Mouse (Mus musculus): Measurements from ENCODE around the gene Cpvl. TPM values are rescaled to one million over a fixed set of nuclear protein-coding genes. Genes with fewer than 3 reads are reported as not detected.
A peak's percentile ranks its signal among the peaks of the same experiment; 100 is the strongest.

Gene Cpvl
- total RNA-seq, 2 experiments from 2014 or later = 0.24 TPM; not detected in 1

DNA sequence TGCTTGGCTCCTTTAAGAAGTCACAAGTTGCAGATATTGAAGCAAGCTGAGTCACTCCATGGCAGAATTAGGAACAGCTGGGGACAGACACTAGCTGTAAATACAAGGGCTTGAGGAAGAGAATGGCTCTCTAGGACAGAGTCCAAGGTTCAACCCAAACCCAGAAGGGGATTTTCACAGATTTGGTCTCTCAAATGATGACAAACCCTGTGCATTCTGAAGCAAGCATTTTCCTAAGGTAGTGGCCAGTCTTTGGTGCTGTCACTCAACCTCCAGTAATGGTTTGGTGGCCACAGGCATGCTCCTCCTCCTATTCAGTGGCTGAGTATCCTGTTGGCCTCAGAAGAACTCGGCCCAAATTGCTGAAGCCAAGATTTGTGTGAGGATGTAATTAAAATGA, 119.4 kb downstream of the Cpvl start:
- DNase-seq (ENCODE audit: extremely low spot score in 1 of 2, low spot score in 2 of 2) = no peak
- intact Hi-C loops (cut with DNase I) = loop anchor here (5.0 kb wide), 1 partner anchor 42 kb away; no protein-coding TSS in a partner anchor

DNA sequence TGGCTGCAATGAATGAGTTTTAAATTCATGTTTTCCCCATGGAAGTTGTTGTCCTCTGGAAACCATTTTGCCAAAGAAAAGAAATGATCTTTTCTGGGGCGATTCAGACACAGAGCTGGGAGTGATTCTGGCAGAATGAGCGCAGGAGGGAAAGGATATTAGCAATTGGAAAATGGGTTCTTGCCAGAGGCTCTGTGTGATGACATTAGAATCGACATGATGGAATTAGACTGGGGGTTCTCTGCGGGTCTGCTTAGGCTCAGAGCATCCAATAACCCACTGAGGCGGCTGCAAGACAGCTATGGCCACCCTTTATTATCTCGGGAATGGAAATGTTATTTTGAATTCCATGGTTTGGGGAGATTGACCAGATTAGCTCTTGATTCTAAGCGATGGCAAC, 120.6 kb downstream of the Cpvl start:
- DNase-seq (ENCODE audit: extremely low spot score in 1 of 2, low spot score in 2 of 2) = no peak
- intact Hi-C loops (cut with DNase I) = loop anchor here (5.0 kb wide), 1 partner anchor 41 kb away; no protein-coding TSS in a partner anchor

DNA sequence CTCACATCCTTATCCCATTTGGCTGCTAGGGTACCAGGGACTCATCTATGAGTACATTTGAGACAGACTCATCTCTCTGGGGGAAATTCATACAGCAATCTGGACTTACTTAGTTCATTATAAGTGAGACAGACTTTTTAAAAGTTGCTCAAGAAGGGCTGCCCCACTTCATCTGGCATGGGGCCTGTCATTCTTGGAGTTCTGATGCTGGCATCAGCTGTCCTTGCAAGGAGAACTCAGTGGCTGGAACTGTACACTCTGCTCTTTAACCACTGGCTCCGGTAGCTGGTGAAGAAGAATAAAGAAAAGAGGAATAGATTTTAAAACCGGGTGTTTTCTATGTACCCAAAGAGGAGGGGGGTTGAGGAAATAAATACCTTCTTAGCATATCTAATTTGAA, 121.7 kb downstream of the Cpvl start:
- intact Hi-C loops (cut with DNase I) = loop anchor here (5.0 kb wide), 1 partner anchor 39 kb away; no protein-coding TSS in a partner anchor
- DNase-seq (ENCODE audit: extremely low spot score in 1 of 2, low spot score in 2 of 2) = no peak

DNA sequence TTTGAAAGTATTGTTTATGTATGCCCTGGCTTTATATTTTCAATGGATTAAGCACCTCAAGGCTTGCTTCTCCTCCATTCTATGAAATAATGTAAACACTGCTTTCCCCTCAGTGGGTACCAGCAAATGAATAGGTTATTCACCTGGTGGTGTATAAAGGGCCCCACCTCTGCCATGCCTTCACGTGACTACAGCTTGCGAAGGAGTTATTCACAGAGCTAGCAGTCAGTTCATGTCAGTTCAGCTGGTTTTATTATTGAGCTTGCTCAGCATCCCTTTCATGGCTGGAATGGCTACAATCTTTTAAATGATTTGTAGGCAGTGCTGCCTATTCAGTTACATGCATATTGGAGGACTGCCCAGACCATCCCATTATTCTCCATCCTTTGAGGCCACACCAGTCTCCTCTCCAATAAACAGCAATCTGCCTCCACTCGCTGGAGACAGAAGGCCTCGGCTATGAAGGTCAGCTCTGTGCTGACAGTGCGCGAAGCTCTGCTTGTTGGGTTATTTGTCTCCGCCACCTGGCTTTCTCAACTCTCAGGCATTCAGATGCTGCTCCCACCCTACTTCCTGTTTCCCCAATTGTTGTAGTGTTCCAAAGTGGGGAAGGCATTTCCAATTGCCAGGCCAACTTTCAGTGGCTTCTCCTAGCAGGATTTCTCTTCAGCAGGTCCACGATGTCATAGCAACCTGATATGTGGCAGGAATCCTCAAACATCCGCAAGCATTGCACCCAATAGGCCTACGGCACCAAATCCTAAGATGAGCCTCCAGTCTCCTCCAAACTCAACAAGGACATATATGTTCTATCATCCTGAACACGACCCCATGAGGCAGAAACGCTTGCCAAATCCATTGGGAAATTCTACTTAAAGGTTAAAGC, 123.3 kb downstream of the Cpvl start:
- peak in 1 of 2 experiments; percentile 36 for DNase-seq (ENCODE audit: extremely low spot score in 1 of 2, low spot score in 2 of 2)
- intact Hi-C loops (cut with DNase I) = loop anchor here (5.0 kb wide), 1 partner anchor 38 kb away; no protein-coding TSS in a partner anchor

DNA sequence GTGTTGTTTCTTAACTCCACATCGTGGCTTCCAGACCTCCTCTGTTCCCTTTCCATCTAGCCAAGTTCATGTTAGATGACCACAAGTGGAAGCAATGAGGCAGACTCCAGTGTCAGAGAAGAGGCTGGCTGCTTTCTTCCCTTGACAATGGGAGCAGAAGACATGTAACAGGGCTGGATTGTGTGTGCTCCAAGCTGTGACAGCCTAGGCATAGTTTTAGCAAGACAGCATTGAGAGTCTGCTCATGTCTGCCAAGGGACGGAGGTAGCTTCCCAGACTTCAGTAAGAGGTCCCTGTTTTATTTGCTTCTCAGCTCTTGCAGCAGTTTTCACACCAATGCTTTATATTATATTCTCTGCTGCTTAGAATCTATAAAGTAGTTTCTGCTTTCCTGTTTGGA, 124.2 kb downstream of the Cpvl start:
- intact Hi-C loops (cut with DNase I) = no loop called here
- DNase-seq (ENCODE audit: extremely low spot score in 1 of 2, low spot score in 2 of 2) = peak in 1 of 2 experiments; percentile 16

DNA sequence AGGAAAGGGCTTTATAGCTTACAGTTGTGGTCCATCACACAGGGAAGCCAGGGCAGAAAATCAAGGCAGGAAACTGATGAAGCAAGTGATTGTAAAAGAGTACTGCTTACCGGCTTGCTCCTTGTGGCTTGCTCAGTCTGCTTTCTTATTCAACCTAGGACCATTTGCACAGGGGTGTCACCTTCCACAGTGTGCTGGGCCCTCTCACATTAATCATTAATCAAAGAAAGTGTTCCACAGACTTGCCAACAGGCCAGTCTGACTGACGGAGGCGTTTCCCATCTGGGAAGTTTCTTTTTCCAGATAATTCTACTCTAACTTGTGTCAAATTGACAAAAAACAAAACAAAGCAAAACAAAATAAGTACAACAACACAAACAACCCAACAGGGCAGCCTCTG, 124.9 kb downstream of the Cpvl start:
- no peak for DNase-seq (ENCODE audit: extremely low spot score in 1 of 2, low spot score in 2 of 2)
- intact Hi-C loops (cut with DNase I) = no loop called here

DNA sequence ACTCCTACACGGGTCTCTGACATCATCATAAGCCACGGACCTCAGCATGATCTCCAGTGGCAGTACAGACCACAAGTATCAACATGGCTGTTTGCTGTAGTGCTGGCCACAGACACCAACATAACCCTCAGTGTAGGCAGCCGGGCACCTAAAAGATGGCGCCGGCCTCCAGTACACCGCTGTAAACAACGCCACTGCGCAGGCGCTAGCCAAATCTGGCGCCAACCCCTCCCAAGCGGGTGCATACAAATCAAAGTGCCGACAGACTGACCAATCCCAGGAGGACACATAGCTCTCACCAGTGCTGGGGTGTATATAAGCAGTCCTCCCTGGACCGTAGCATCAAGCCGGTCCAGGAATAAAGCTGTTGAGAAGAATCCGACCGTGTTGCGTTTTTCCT, 133.8 kb downstream of the Cpvl start:
- no peak for DNase-seq (ENCODE audit: extremely low spot score in 1 of 2, low spot score in 2 of 2)
- intact Hi-C loops (cut with DNase I) = no loop called here

DNA sequence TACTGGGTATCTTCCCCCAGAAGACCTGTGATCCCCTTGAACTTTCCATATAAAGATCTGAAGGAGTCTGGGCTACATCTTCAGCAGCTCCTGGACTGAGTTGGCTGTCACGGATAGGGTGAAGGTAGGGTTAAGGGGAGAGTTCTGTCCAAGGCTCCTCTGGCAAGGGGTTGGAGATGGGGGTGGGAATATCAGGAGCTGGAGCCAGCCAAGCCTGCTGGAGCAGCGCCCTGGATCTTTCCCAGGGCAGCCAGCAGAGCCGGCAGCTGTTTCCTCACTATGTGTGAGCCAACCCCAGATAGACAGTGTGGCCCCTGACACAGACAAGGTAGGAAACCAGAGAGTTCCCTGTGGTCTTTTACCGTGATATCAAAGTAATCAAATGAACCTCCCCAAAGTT, 153.3 kb downstream of the Cpvl start:
- intact Hi-C loops (cut with DNase I) = no loop called here
- DNase-seq (ENCODE audit: extremely low spot score in 1 of 2, low spot score in 2 of 2) = peak; percentile 20 to 59

Other genes with a start within 250 kb of the Cpvl start
- gene Tril, start 157.8 kb downstream of the Cpvl start, total RNA-seq (2021) = 10 to 100 TPM; 47.6 to 50.3 TPM
- gene Chn2, start 60.9 kb upstream of the Cpvl start, total RNA-seq (2021) = 10 to 100 TPM; 55.3 to 56.6 TPM

Data from left cerebral cortex, postnatal 10 days (tissue).